Mouse (Mus musculus) kidney, postnatal 25 days (tissue): ENCODE data around the gene Arl15.

Source experiments
- DNase-seq, 2 experiments: peaks; one replicate each; pipeline ENCODE4 v3.0.0; 2021; ENCODE audit warnings: mixed read lengths in 2 of 2

Gene Arl15

GRCm38 (mm10) chr13:113794039-113794704 is at the start of gene Arl15:
Gene Arl15, plus strand, starts transcription at chr13:113794505.
- DNase-seq: peak; percentile 99

- no peak for DNase-seq
Observed at GRCm38 (mm10) chr13:113745301-113745700, 49.0 kb upstream of the Arl15 start.

- DNase-seq: peak in 1 of 2 experiments; percentile 38
Observed at GRCm38 (mm10) chr13:113750766-113751165, 43.5 kb upstream of the Arl15 start.

- peak; percentile 69 to 82 for DNase-seq
Observed at GRCm38 (mm10) chr13:113754731-113755689, 39.3 kb upstream of the Arl15 start.

GRCm38 (mm10) chr13:113755779-113756178 is 38.5 kb upstream of the Arl15 start:
- DNase-seq: no peak

GRCm38 (mm10) chr13:113761717-113762116 is 32.6 kb upstream of the Arl15 start:
- no peak for DNase-seq

GRCm38 (mm10) chr13:113762766-113763516 is 31.4 kb upstream of the Arl15 start:
- DNase-seq: no peak

GRCm38 (mm10) chr13:113765411-113765810 is 28.9 kb upstream of the Arl15 start:
- DNase-seq: no peak

GRCm38 (mm10) chr13:113769829-113770228 is 24.5 kb upstream of the Arl15 start:
- DNase-seq: no peak

GRCm38 (mm10) chr13:113770340-113770739 is 24.0 kb upstream of the Arl15 start:
- DNase-seq: no peak

GRCm38 (mm10) chr13:113771340-113771739 is 23.0 kb upstream of the Arl15 start:
- no peak for DNase-seq

- DNase-seq: no peak
Observed at GRCm38 (mm10) chr13:113774799-113775198, 19.5 kb upstream of the Arl15 start.

GRCm38 (mm10) chr13:113775244-113776140 is 18.8 kb upstream of the Arl15 start:
- no peak for DNase-seq

GRCm38 (mm10) chr13:113785803-113786202 is 8.5 kb upstream of the Arl15 start:
- DNase-seq: no peak

- DNase-seq: no peak
Observed at GRCm38 (mm10) chr13:113787136-113787535, 7.2 kb upstream of the Arl15 start.

GRCm38 (mm10) chr13:113790016-113790415 is 4.3 kb upstream of the Arl15 start:
- DNase-seq: peak in 1 of 2 experiments; percentile 62

GRCm38 (mm10) chr13:113793637-113794036 is 668 bp upstream of the Arl15 start:
- DNase-seq: no peak

GRCm38 (mm10) chr13:113794705-113795655 is 675 bp downstream of the Arl15 start:
- peak; percentile 77 to 88 for DNase-seq

- DNase-seq: no peak
Observed at GRCm38 (mm10) chr13:113797378-113797777, 3.1 kb downstream of the Arl15 start.

GRCm38 (mm10) chr13:113799361-113799760 is 5.1 kb downstream of the Arl15 start:
- DNase-seq: no peak

- no peak for DNase-seq
Observed at GRCm38 (mm10) chr13:113800246-113800645, 5.9 kb downstream of the Arl15 start.
